Mouse (Mus musculus) ES-E14 (cell line): ENCODE results near the gene Ppp4r3a. TPM values are rescaled to one million over a fixed set of nuclear protein-coding genes. Genes with fewer than 3 reads are reported as not detected.

ENCODE experiments used
- DNase-seq: peaks from one replicate; pipeline ENCODE4 v3.0.0-alpha.2; 2013; ENCODE audit warnings: low read depth, low spot score
- H3K27ac ChIP-seq: 2 replicates; pipeline ENCODE4 v1.5.1; 2012; ENCODE audit warnings: low read depth, mild to moderate bottlenecking, low read length, moderate library complexity, mixed read lengths; ENCODE audit not compliant: poor library complexity, insufficient read depth, severe bottlenecking
- H3K36me3 ChIP-seq: 2 replicates; pipeline ENCODE4 v1.6.1; 2012; ENCODE audit warnings: mild to moderate bottlenecking, low read length, moderate library complexity, mixed read lengths; ENCODE audit not compliant: control insufficient read depth, poor library complexity, insufficient read depth, severe bottlenecking
- H3K4me1 ChIP-seq, 2 experiments: fragments of 150-350 bp in 1 of 2; sonication (generic) in 1 of 2; 2 replicates each; pipeline ENCODE4 v1.6.1; 2012; ENCODE audit warnings: low read length in 2 of 2, mild to moderate bottlenecking in 1 of 2, mixed read lengths in 1 of 2; ENCODE audit not compliant: control insufficient read depth in 2 of 2, insufficient read depth in 2 of 2, poor library complexity in 1 of 2
- H3K4me3 ChIP-seq, 2 experiments: fragments of 150-350 bp in 1 of 2; sonication (generic) in 1 of 2; 2 replicates each; pipeline ENCODE4 v1.5.1; 2012; ENCODE audit warnings: low read length in 2 of 2, low read depth in 1 of 2, mild to moderate bottlenecking in 1 of 2, mixed read lengths in 1 of 2; ENCODE audit not compliant: insufficient read depth in 1 of 2, poor library complexity in 1 of 2, severe bottlenecking in 1 of 2
- H3K9ac ChIP-seq: 2 replicates; pipeline ENCODE4 v1.6.1; 2012; ENCODE audit warnings: low read depth, mild to moderate bottlenecking, low read length, mixed read lengths; ENCODE audit not compliant: poor library complexity, insufficient read depth, severe bottlenecking
- H3K9me3 ChIP-seq: fragments of 150-350 bp; sonication (generic); 2 replicates; pipeline ENCODE4 v1.6.1; 2012; ENCODE audit warnings: low read depth, mild to moderate bottlenecking, low read length; ENCODE audit not compliant: control insufficient read depth, insufficient read depth
- CHD2 ChIP-seq: IDR thresholded peaks from 2 replicates; pipeline ENCODE4 v1.6.1; 2014; ENCODE audit warnings: mild to moderate bottlenecking, low read depth, low read length, inconsistent platforms
- HCFC1 ChIP-seq: IDR thresholded peaks from 2 replicates; pipeline ENCODE4 v1.6.1; 2012; ENCODE audit warnings: low read length, inconsistent platforms, borderline replicate concordance; ENCODE audit not compliant: insufficient read depth
- MAFK ChIP-seq: IDR thresholded peaks from 2 replicates; pipeline ENCODE4 v1.6.1; 2014; ENCODE audit warnings: mild to moderate bottlenecking, low read depth, low read length, inconsistent platforms; ENCODE audit not compliant: insufficient read depth
- ZC3H11A ChIP-seq: IDR thresholded peaks from 2 replicates; pipeline ENCODE4 v1.6.1; 2012; ENCODE audit warnings: low read depth, mild to moderate bottlenecking, inconsistent platforms, low read length, borderline replicate concordance
- ZNF384 ChIP-seq: IDR thresholded peaks from 2 replicates; pipeline ENCODE4 v1.6.1; 2012; ENCODE audit warnings: low read depth, low read length, inconsistent platforms
- in situ Hi-C, 2 experiments: fragments of 600-800 bp; cut with MboI; formaldehyde crosslinking; loops; one replicate each; pipeline ENCODE4 v1.15.1; 2025; ENCODE audit warnings: low sequenced_read_pairs in 2 of 2, inconsistent platforms in 1 of 2; ENCODE audit not compliant: unreplicated experiment in 2 of 2
- total RNA-seq: library from RNA; depleted of rRNA; stranded (reverse); fragments of 300-350 nt; gene quantifications from 2 replicates; pipeline ENCODE4 v1.2.3, GENCODE M21; 2012

Ppp4r3a gene
- total RNA-seq, 1 experiment: 87.1 TPM

- no peak overlapping the region for H3K27ac ChIP-seq
- no peak for TF ChIP-seq CHD2
- no peak for TF ChIP-seq ZNF384
- TF ChIP-seq MAFK: no peak
- TF ChIP-seq ZC3H11A: no peak
- no peak for TF ChIP-seq HCFC1
- no peak overlapping the region for H3K9ac ChIP-seq
- in situ Hi-C loops: no loop called here
- H3K9me3 ChIP-seq: no peaks in the 10 kb centered on the region
- H3K4me1 ChIP-seq: no peaks in the 10 kb centered on the region
- no peaks in the 10 kb centered on the region; the same call in 1 of the 2 replicates for H3K36me3 ChIP-seq
- DNase-seq: no peak
- no peak overlapping the region for H3K4me3 ChIP-seq
Observed at GRCm38 (mm10) chr12:101087406-101087805, 3.9 kb upstream of the Ppp4r3a start.

GRCm38 (mm10) chr12:101084881-101085666 is 1.6 kb upstream of the Ppp4r3a start:
- Histone ChIP-seq H3K27ac (no peak overlapping the region), H3K9me3 (no peaks in the 10 kb centered on the region), H3K4me3 (no peak overlapping the region), H3K4me1 (no peaks in the 10 kb centered on the region), H3K36me3 (no peaks in the 10 kb centered on the region; the same call in 1 of the 2 replicates), H3K9ac (no peak overlapping the region; the same call in 1 of the 2 replicates)
- in situ Hi-C loops: no loop called here
- DNase-seq: no peak
- TF ChIP-seq HCFC1 (no peak), ZC3H11A (no peak)

- H3K27ac ChIP-seq: no peak overlapping the region
- in situ Hi-C loops: no loop called here
- TF ChIP-seq ZNF384 (no peak), HCFC1 (no peak), MAFK (no peak), ZC3H11A (no peak), CHD2 (no peak)
- H3K4me3 ChIP-seq: peak overlapping the region; percentile 97 to 98
- no peaks in the 10 kb centered on the region; the same call in 1 of the 2 replicates for H3K36me3 ChIP-seq
- DNase-seq: no peak
- H3K9me3 ChIP-seq: no peaks in the 10 kb centered on the region
- no peaks in the 10 kb centered on the region for H3K4me1 ChIP-seq
- peak overlapping the region; percentile 99; the same call in 1 of the 2 replicates for H3K9ac ChIP-seq
Observed at GRCm38 (mm10) chr12:101084237-101084636, 735 bp upstream of the Ppp4r3a start.

GRCm38 (mm10) chr12:101083839-101084195 is 315 bp upstream of the Ppp4r3a start:
- no peak for DNase-seq
- peak overlapping the region; percentile 97 to 98 for H3K4me3 ChIP-seq
- in situ Hi-C loops: no loop called here
- no peaks in the 10 kb centered on the region; the same call in 1 of the 2 replicates for H3K36me3 ChIP-seq
- H3K27ac ChIP-seq: peak overlapping the region; percentile 76
- peak overlapping the region; percentile 99 for H3K9ac ChIP-seq
- TF ChIP-seq CHD2 (no peak), MAFK (no peak), HCFC1 (no peak), ZNF384 (no peak), ZC3H11A (no peak)
- no peaks in the 10 kb centered on the region for H3K4me1 ChIP-seq
- no peaks in the 10 kb centered on the region for H3K9me3 ChIP-seq
